Mouse (Mus musculus) A20 (cell line): ENCODE data around the gene Snta1.
"Not testable (repeated sequence)": the region's sequence is repeated elsewhere in the genome, so short reads cannot be mapped to it uniquely, and the experiment has no call there.

Source experiments
- DNase-seq: peaks from one replicate; pipeline ENCODE4 v3.0.0-alpha.2; 2011; ENCODE audit warnings: low read depth, low spot score

Gene Snta1

DNA sequence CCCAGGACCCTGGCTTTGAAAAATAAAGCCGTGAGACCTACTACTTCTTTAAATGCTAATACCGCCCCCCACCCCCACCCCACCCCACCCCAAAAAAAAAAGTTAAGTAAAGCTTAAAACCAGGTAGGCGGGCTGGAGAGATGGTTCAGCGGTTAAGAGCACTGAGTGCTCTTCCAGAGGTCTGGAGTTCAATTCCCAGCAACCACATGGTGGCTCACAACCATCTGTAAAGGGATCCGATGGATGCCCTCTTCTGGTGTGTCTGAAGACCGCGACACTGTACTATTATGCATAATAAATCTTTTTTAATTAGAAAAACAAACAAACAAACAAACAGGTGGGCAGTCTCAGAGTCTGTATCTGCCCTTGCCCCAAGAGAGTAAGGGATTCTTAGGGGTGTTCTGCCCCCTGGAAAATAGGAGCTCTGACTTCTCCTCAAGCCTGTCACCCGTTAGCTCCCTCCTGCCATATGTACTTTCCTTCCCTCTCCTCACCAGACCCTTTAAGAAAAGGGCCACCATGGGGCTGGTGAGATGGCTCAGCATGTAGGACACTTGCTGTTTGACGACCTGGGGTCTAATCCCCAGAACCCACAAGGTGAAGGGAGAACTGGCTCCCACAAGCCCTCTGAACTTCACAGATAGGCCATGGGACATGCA, 34.9 kb downstream of the Snta1 start, which contains the start of gene Cdk5rap1:
Gene Cdk5rap1, minus strand, starts transcription at position 169 of the 659 bp plus-strand sequence.
- peak; percentile 56 for DNase-seq

DNA sequence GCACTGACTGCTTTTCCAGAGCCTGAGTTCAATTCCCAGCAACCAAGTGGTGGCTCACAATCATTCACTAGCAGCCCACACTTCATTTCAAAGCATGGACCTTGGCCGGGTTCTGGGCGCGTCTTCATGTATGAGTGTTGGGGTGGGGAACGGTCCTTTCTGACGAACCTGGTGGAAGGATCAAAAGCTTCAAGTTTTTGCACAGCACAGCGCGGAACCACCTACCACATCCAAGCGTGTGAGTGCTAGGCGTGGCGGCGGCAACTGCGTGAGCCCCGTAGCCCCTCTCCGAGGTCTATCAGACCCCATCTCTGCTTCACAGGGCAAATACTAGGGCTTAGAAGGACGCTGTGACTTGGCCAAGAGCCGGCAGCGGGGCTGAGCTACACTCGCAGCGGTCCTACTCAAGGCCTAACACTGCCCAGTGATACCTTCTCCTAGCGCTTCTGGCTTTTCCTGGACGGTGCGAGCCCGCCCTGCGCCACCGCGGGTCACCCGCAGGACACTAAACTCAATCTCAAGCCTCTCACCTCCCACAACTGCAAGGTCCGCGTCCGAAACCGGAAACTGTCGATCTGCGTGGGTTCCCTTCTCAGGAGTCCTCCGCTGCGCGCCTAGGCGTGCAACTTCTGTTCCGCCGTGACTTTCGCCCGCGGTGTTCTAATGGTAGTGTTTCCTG, 35.6 kb downstream of the Snta1 start:
- DNase-seq, result peak; percentile 93

DNA sequence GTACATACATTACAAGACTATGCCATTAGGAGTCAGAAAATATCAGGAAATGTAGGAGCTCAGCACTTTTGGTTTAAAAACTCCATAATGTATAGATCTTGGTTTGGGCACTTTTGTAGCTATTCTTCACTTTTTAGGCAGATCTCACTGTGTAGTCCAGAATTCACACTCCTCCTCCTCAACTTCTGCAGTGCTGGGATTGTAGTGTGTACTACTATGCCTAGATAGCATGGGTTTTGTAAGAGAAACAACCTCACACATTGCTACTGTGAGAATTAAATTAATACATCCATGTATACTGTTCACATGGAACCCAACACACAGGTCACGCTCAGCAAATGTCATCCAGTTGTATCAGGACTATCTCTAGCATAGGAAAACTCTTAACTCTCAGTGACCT, 40.4 kb downstream of the Snta1 start:
- DNase-seq, result no peak

DNA sequence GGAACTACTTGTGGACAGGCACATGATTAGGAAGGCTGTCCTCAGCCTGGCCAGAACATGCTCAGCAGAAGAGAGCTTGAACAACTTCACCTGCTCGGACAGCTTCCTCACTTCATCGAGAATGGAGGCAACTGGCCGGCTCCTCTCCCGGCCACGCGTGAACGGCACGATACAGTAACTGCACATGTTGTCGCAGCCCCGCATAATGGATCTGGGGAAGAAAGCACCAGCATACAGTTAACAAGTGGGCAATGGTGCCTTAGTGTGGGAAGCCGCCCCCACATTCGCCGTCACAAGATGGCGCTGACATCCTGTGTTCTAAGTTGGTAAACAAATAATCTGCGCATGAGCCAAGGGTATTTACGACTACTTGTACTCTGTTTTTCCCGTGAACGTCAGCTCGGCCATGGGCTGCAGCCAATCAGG, 53.9 kb downstream of the Snta1 start:
- DNase-seq, result not testable (repeated sequence)

DNA sequence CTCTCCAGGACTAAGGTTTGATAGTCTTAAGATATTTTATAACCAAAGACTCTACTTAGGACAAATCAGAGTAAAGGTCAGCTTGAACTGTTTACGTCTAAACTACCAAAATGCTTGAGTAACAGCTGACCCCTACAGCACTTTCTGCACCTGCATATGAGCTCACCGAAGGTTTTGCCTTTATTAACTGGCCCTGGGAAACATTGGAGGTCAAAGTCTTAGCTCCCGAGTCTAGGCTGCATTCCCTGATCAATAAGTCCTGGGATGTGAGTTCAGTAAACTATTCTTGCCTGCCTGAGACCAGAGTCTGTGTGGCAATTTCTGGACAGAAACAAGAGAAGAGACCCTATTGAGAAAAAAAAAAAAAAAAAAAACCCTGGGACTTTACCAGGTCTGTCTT, 59.7 kb downstream of the Snta1 start:
- no peak for DNase-seq

DNA sequence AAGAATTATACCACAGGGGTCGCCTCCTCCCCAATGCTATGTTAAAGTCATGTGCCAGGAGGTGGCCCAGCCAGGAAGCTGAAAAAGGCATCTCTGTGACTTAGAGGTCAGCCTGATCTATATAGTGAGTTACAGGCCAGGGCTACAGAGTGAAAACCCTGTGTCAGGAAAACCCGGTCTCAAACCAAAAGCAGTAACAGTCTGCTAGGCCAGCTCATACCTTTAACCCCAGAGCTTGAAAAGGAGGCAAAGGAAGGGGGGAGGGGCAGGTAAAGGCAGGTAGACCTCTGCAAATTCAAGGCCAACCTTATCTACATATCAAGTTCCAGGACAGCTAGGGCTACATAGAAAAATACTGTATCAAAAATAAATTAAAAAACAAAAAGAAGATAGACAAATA, 68.5 kb downstream of the Snta1 start:
- no peak for DNase-seq

DNA sequence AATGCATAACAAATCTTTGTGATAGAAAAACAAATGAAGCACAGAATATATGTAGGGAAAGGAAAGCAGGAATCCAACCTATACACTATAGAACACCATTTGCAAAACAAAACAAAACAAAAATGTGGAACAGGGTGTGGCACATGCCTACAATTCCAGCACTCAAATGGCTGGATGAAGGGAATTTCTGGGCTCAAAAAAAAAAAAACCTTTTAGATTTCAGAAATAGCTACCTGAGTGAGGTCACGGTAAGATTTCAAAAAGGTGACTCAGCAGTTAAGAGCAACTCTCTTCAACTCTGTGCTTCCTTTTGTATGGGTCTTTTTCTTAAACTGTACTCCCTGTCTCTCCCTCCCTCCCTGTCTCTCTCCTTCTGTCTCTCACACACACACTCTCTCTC, 69.7 kb downstream of the Snta1 start:
- no peak for DNase-seq

DNA sequence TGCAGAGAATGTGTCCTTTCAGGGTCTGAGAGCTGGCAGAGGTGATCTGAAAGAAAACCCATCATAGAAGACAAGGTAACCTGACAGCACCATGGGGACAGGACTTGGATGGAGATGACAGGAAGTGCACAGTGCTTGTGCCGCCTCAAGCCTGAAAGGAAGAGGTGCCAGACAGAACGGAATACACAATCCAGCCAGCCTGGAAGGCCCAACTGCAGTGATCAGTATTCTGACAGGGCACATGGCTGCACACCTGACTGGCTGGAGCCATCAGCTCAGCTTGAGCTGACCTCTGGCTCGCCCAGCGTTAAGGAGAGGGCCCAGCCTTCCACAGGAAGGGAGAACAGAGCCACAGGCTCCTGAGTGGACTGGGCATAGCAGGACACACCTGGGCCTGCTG, 72.3 kb downstream of the Snta1 start:
- DNase-seq, result no peak

DNA sequence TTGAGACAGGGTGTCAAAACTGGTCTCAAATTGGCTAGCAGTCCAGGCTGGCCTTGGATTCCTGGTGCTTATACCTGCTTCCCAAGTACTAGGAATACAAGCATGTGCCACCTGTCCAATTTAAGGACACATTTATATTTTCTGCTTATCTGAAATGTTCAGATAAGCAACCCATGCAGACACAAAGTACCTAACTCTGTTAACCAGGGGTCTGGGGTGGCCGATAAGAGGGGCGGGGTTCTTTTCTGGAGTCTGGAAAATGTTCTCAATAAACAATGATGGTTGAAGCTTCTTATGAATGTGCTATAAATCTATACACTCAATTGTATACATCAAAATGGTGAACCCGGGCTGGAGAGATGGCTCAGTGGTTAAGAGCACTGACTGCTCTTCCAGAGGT, 81.0 kb downstream of the Snta1 start:
- no peak for DNase-seq
